Mouse (Mus musculus): Measurements from ENCODE around the gene Sost.
"Not testable (repeated sequence)": the region's sequence is repeated elsewhere in the genome, so short reads cannot be mapped to it uniquely, and the experiment has no call there.

Gene Sost

DNA sequence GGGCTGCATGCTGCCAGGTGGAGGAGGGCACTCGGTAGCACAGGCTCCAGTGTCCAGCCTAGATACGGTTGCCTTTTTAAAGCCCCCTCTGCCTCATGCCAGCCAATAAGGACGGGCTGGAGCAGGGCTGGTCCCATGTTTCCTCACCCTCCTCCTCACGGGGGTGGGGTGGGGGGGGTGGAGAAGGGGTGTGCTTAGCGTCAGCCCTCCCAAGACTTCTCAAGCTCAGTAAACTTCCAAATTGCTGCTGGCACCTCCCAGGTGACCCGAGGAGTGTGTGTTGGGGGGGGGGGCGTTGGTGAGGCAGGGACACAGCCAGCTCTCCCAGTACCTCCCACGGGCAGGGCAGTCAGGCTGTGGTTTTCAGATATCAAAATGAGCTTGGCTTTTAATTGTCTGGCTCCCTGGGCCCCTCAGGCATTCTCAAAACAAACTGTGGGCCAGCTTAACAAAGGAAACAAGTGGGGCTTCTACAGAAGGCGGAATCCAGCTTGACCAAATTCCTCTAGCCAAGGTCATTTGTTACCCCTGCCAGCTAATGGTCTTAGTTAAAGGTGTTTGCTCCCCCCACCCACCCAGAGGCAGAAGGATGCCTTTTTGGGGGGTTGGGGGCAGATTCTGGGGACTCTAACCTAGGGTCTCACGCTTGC, at the start of gene Sost:
Gene Sost (minus strand): TSS at position 51 of the 650 bp plus-strand sequence.
- DNase-seq (ENCODE audit: low spot score): no peak

GRCm38 (mm10) chr11:102016136-102016535, 49.3 kb upstream of the Sost start:
- DNase-seq (ENCODE audit: low spot score): no peak

DNA sequence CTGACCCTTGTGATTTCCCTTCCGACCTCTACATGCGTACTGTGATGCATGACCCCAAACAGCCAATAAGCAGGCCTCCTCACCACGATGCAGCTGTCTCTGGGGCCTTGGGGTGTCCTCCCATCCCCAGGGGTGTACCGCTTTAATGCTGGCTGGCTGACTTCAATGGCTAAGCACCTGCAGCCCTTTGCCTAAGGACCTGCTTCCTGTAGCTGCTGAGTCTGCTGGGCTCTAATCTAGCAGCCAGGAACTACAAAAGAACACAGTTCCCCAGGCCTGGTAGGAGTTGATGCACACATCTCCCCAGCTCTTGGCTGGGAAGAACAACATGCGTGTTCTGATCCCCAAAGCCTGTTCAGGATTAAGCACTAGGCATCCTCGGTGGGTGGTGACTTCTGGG, 48.7 kb upstream of the Sost start:
- DNase-seq (ENCODE audit: low spot score): no peak

DNA sequence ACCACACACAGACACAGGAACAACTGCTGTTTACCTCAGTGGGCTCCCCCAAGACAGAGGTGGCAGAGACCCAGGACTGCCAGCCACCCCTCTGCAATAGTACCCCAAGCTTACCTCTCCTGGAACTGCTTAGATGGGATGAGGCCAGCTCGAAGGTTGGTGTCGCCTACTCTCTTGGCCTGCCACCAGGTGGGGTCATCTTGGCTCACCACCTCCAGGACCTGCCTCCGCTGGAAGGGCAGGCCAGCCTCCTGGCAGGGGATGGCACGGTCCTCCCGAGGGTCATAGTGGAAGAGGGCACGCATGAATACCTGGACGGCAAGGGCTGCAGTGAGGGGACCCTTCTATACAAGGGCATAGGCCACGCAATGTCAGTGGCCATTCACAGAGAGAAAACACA, 46.4 kb upstream of the Sost start:
- no peak for DNase-seq (ENCODE audit: low spot score)

DNA sequence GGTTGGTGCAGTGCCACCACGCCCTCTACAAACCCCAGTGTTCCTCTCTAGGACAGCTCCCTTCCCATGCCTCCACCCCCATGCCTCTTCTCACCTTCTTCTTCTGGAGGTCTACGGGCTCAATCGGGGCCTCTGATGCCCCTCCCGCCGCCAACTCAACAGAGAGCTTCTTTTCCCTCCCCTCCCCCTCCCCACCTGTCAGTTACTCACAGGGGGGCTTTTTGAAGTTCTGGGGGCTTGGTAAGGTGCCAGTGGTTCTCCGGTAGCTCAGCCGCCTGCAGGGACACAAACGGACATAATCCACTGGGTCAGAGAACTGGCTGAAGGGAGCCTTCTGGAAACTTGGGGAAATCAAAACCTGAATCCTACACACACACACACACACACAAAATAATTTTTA, 44.7 kb upstream of the Sost start:
- no peak for DNase-seq (ENCODE audit: low spot score)

- no peak for DNase-seq (ENCODE audit: low spot score)
Observed at GRCm38 (mm10) chr11:102010140-102010539, 43.3 kb upstream of the Sost start.

DNA sequence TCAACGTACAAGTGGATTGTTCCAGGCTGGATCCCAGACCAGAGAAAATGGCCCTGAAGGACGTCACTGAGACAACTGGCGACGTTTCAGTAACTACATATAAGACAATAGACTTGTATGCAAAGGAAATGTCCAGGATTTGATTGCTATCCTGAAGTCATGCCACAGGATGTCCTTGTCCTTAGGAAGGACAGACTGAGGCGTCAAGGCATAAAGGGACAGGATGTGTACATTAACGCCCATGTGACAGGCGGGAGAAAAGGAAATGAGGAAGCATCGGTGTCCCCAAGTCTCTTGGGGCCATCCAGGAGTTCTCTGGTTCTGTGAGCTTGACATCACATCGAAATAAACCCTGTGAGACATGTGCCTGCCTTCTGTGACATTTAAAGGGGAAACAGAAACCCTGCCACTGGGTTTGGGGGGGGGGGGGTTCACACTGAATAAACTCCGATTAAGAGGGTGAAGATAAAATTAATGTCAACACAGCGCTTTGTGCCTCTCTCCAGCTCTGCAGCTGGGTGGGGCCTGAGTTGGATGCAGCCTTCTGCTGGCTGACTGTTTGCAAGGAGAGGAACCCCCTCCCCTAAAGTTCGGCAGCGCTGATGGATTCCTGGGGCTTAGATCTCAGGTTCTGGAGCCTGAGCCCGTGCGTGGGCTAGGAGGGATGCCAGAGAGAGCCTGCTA, 42.3 kb upstream of the Sost start:
- DNase-seq (ENCODE audit: low spot score): no peak

DNA sequence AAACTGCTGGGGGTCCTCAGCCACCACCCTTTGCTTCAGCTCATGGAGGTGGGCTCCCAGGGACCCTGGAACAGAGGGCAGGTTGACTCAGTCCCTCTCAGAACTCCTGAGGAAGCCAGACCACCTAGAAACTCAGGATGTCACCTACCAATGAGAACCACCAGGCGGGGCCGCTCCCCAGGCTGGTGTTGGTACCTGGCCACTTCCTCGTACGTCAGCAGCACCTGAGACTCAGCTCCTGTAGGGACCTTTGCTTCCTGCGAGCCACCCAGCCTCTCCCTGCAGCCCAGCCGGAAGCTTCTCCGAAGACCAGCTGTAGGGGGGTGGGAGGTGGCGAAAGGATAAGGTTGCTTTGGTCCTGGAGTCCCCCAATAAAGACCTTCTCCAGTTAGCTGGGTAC, 41.6 kb upstream of the Sost start:
- no peak for DNase-seq (ENCODE audit: low spot score)

DNA sequence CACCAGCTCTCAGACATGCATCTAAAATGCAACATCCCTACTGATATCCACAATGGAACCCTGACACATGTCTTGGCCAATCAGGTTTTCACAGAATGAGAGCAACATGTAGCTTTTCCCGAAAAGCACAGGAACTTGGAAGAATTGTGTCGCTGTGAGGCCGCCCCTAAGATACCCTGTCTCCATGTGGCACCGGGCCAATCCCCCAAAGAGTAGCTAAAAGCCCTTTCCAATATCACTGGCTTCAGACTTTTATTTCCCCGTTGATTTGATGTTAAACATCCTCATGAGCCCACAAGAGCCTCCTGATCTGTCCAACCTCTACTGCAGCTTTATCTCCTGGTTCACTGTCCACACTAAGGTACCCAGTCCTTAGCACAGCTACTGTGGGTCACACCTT, 39.9 kb upstream of the Sost start:
- no peak for DNase-seq (ENCODE audit: low spot score)

- no peak for DNase-seq (ENCODE audit: low spot score)
Observed at GRCm38 (mm10) chr11:102006271-102006670, 39.5 kb upstream of the Sost start.

GRCm38 (mm10) chr11:102004251-102004650, 37.4 kb upstream of the Sost start:
- DNase-seq (ENCODE audit: low spot score): no peak

GRCm38 (mm10) chr11:101999466-101999865, 32.7 kb upstream of the Sost start:
- DNase-seq (ENCODE audit: low spot score): no peak

GRCm38 (mm10) chr11:101998258-101998657, 31.4 kb upstream of the Sost start:
- no peak for DNase-seq (ENCODE audit: low spot score)

DNA sequence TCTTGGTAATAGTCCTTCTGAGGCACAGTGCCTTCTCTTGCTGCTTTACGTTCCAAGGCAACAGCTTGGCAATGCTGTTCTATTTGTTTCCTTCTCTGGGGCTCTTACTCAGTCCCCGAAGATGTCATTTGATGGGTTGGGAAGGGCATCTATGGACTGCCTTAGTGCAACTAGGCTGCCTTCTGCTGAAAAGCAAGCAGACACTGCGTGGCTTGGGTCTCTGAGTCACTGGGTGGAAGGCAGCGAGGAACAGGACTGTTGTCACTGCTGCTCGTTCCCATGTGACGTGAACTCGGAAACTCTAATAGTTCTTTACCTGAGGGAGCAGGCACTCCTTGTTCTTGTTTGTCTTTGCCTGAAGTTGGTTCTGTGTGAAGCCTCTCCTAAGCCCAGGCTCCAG, 29.1 kb upstream of the Sost start:
- no peak for DNase-seq (ENCODE audit: low spot score)

- DNase-seq (ENCODE audit: low spot score): no peak
Observed at GRCm38 (mm10) chr11:101994100-101994499, 27.3 kb upstream of the Sost start.

GRCm38 (mm10) chr11:101992411-101992810, 25.6 kb upstream of the Sost start:
- DNase-seq (ENCODE audit: low spot score): no peak

GRCm38 (mm10) chr11:101991813-101992212, 25.0 kb upstream of the Sost start:
- DNase-seq (ENCODE audit: low spot score): no peak

GRCm38 (mm10) chr11:101990244-101990643, 23.4 kb upstream of the Sost start:
- no peak for DNase-seq (ENCODE audit: low spot score)

DNA sequence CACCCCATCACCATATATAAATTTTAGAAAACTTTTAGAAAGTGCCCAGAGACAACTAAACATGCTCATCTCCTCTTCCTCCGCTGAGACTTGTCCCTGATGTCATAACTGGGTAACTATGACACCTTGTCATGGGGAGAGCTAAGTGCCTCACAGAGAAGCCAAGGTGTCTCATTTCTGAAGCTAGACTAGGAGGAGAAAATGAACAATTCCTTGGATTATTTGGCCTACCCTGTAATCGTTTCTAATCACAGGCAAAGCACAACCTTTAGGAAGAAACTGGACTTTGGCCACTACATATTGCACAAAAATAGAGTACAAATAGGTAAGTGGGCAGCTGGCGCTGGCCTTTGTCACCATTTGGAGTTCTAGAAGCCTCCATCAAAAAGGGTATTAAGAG, 20.1 kb upstream of the Sost start, which contains the start of gene Dusp3:
Gene Dusp3 (minus strand): TSS at position 101 of the 400 bp plus-strand sequence.
- no peak for DNase-seq (ENCODE audit: low spot score)

DNA sequence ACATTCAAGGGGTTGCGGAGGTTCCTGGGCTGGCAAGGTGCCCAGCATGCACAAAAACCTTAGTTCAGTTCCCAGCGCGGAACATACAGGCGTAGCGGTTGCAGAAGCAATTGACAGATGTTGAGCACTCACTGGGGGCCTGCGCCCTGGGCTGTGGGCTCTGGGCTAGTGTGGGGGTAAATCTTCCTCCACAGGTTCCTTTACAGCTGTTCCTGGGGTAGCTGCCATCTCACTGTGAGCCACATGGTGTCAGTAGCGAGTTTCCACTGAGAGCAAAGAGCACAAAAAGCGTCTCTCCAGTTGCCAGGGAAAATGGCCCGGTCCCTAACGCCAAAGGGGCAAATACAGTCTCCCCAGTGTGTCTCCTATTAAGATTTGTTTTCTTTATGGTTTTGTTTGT, 19.2 kb upstream of the Sost start:
- peak; percentile 74 for DNase-seq (ENCODE audit: low spot score)

DNA sequence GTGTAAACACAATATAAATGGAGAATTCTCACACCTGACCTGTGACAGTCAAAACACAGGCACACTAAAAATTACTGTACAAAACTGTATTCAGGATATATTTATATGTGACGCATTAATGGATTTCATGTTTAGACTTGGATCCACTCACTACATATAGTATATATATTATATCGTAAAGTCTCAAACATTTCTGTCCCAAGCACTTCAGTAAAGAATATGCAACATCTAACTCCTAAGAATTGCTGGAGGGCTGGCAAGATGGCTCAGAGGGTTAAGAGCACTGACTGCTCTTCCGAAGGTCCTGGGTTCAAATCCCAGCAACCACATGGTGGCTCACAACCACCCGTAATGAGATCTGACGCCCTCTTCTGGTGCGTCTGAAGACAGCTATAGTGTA, 18.6 kb upstream of the Sost start:
- DNase-seq (ENCODE audit: low spot score): not testable (repeated sequence)

DNA sequence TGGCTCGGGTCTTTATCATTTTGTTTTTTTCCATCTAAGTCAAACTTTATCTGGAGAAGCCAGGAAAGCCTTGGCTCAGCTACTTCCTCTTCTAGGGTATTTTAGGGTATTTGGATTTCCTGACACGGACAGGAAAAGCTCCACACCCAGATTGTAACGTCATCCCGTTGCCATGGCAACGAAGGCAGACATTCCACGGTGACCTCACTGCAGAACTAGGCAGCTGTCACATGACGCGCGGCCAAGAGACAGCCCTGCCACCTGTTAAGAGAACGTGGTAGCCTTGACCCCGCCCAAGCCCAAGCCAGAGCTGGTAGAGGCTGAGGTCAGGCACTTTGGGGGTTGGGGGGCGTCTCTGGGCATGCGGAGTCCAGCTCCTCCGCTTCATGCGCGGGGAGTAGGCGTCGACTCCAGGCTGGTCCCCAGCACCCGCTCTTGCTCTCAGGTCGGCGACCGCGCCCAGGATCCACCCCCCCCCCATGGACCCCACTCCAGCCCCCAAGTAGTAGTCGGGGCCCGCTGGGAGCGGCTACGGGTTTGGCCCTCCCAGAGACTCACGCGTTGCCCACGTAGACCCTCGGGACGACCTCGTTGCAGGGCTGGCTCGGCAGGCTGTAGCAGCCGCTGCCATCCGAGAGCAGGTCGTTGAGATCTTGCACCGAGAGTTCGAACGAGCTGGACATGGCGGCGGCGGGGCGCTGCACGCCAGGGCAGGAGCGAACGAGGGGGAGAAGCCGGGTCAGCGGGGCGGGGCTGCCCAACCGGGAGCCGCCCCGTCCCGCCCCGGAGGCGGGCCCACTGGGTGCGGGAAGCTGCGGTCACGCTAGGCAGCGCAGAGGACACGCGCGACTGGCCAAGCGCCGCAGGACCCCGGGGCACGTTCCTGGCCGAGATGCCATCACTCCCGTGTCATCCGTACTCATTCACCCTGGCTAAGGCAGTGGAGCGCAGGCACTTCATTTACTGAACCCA, 17.5 kb upstream of the Sost start, which contains the start of gene Cfap97d1:
Gene Cfap97d1 (plus strand): TSS at position 226 of the 972 bp plus-strand sequence.
- DNase-seq (ENCODE audit: low spot score): peak; percentile 93
